Mouse (Mus musculus) hindbrain, postnatal 0 days (tissue): ENCODE data around the gene Hipk3. TPM values are rescaled to one million over a fixed set of nuclear protein-coding genes. Genes with fewer than 3 reads are reported as not detected.

Experiments
- ATAC-seq: fragments of 200-750 bp; cut with Nextera tagmentation; 2 replicates; pipeline ENCODE4 v1.8.0; 2017; ENCODE audit warnings: mild to moderate bottlenecking, moderate TSS enrichment, moderate library complexity
- DNase-seq: peaks from one replicate; pipeline ENCODE4 v3.0.0-alpha.2; 2015; ENCODE audit warnings: low spot score
- H3K27ac ChIP-seq: fragments of 300-500 bp; sonication (generic); 2 replicates; pipeline ENCODE4 v1.5.1; 2014; ENCODE audit warnings: mild to moderate bottlenecking
- H3K27me3 ChIP-seq: fragments of 300-500 bp; sonication (generic); 2 replicates; pipeline ENCODE4 v1.6.1; 2014; ENCODE audit warnings: low read length, mixed read lengths; ENCODE audit not compliant: insufficient read depth
- H3K36me3 ChIP-seq: fragments of 300-500 bp; sonication (generic); 2 replicates; pipeline ENCODE4 v1.6.1; 2014; ENCODE audit warnings: low read length, mixed read lengths; ENCODE audit not compliant: insufficient read depth
- H3K4me1 ChIP-seq: fragments of 300-500 bp; sonication (generic); 2 replicates; pipeline ENCODE4 v1.6.1; 2014; ENCODE audit warnings: antibody characterized with exemption, low read length, mixed read lengths; ENCODE audit not compliant: insufficient read depth
- H3K4me2 ChIP-seq: fragments of 300-500 bp; sonication (generic); 2 replicates; pipeline ENCODE4 v1.6.1; 2014; ENCODE audit warnings: low read depth, mild to moderate bottlenecking, low read length, moderate library complexity, mixed read lengths
- H3K4me3 ChIP-seq: fragments of 300-500 bp; sonication (generic); 2 replicates; pipeline ENCODE4 v1.5.1; 2014; ENCODE audit warnings: low read length
- H3K9ac ChIP-seq: fragments of 300-500 bp; sonication (generic); replicated peaks from 2 replicates; pipeline ENCODE4 v1.6.1; 2014; ENCODE audit warnings: mild to moderate bottlenecking, low read length, moderate library complexity, mixed read lengths
- H3K9me3 ChIP-seq: fragments of 300-500 bp; sonication (generic); 2 replicates; pipeline ENCODE4 v1.6.1; 2016; ENCODE audit warnings: low read length, mixed read lengths
- CTCF ChIP-seq: IDR thresholded peaks from 2 replicates; pipeline ENCODE4 v1.5.1; 2016; ENCODE audit warnings: antibody characterized with exemption, control low read depth, low read depth
- WGBS: fragments of 180-500 bp; shearing (Covaris S2); extraction: QIAGEN DNeasy Blood & Tissue Kit; methylation state at CpG from one replicate; pipeline ENCODE4 v1.1.7; 2014; 5-methylcytosine and 5-hydroxymethylcytosine counted together
- polyA plus RNA-seq: library from polyadenylated mRNA; unstranded; fragments of >200 nt; fragmentation: Nextera tagmentation; extraction: Ambion mirVana; gene quantifications from 2 replicates; pipeline ENCODE4 v1.2.1, GENCODE M21; 2015
- total RNA-seq: library from RNA; depleted of rRNA; stranded (reverse); fragments of >200 nt; gene quantifications from 2 replicates; pipeline ENCODE4 v1.2.3, GENCODE M21; 2014

Hipk3 gene
- total and polyA plus RNA-seq, 2 experiments from 2014 or later, result 5.6 to 58.0 TPM

DNA sequence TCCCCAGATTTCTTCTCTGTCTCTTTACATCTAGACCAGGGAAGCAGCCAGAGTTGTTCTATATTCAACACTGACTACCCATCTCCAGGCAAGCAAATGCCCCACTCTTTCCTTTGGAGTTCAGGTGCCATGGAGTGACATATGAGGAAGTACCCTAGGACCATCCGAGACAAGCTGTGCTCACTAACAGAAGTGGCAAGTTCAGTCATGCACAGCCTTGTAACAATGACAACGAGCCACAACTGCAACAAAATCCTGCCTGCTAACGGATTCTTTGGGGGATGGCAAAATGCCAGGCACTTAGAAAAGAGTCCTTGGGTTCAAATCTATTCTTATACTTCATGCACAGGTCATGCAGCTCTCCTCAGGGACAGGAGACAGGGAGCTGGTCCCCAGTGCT lies 8.1 kb upstream of the Hipk3 start:
- no peak for TF ChIP-seq CTCF
- no peaks in the 10 kb centered on the region for H3K9me3 ChIP-seq
- H3K4me3 ChIP-seq, result no peak overlapping the region
- H3K9ac ChIP-seq, result no peak overlapping the region
- WGBS, result 37% methylated on average over 3 of the region's 3 CpGs
- no peak for DNase-seq
- ATAC-seq, result no peak
- H3K27me3 ChIP-seq, result no peaks in the 10 kb centered on the region
- no peak overlapping the region for H3K4me2 ChIP-seq
- no peaks in the 10 kb centered on the region for H3K36me3 ChIP-seq
- H3K4me1 ChIP-seq, result no peaks in the 10 kb centered on the region
- H3K27ac ChIP-seq, result no peak overlapping the region

- no peak for TF ChIP-seq CTCF
- H3K9ac ChIP-seq, result no peak overlapping the region
- no peaks in the 10 kb centered on the region for H3K4me1 ChIP-seq
- no peaks in the 10 kb centered on the region for H3K27me3 ChIP-seq
- no peak overlapping the region for H3K27ac ChIP-seq
- WGBS, result 92% methylated on average over 2 of the region's 2 CpGs
- no peak for DNase-seq
- ATAC-seq, result no peak
- H3K36me3 ChIP-seq, result no peaks in the 10 kb centered on the region
- H3K4me3 ChIP-seq, result no peak overlapping the region
- no peaks in the 10 kb centered on the region for H3K9me3 ChIP-seq
- H3K4me2 ChIP-seq, result no peak overlapping the region
These were observed 6.8 kb upstream of the Hipk3 start for GRCm38 (mm10) chr2:104501091-104501490.

- WGBS, result 68% methylated on average over 4 of the region's 4 CpGs
- no peak for ATAC-seq
These were observed 3.5 kb upstream of the Hipk3 start for GRCm38 (mm10) chr2:104497771-104498170.

GRCm38 (mm10) chr2:104497231-104497630 lies 3.0 kb upstream of the Hipk3 start:
- Histone ChIP-seq H3K4me3 (no peak overlapping the region), H3K27ac (no peak overlapping the region), H3K9me3 (no peaks in the 10 kb centered on the region), H3K9ac (no peak overlapping the region), H3K4me1 (no peaks in the 10 kb centered on the region; the same call in 1 of the 2 replicates), H3K27me3 (no peaks in the 10 kb centered on the region), H3K36me3 (no peaks in the 10 kb centered on the region), H3K4me2 (no peak overlapping the region)
- TF ChIP-seq CTCF, result no peak
- WGBS, result 93% methylated on average over 2 of the region's 2 CpGs
- ATAC-seq, result no peak
- DNase-seq, result no peak

More at GRCm38 (mm10) chr2:104497771-104498170, 3.5 kb upstream of the Hipk3 start:
- Histone ChIP-seq H3K4me2 (no peak overlapping the region), H3K36me3 (no peaks in the 10 kb centered on the region), H3K27me3 (no peaks in the 10 kb centered on the region), H3K9ac (no peak overlapping the region), H3K9me3 (no peaks in the 10 kb centered on the region), H3K27ac (no peak overlapping the region), H3K4me3 (no peak overlapping the region), H3K4me1 (no peaks in the 10 kb centered on the region; the same call in 1 of the 2 replicates)
- TF ChIP-seq CTCF, result no peak
- no peak for DNase-seq

DNA sequence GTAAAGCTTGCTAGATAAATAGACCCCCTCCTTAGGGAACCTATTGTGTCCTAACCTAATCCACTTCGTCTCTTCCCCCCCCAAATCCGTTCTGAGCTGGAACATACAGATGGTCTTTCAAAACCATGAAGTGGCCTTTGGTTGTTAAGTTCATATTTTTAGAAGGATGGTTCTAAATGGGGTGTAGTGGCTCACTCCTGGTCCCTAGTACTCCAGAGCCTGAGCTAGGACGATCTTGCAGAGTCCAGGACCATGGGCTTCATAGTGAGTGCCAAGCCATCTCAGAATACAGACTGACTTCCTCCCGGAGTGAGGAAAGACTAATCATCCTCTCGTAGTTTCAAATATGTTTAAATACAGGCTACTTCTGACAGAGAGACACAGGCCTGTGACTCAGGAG lies 2.0 kb upstream of the Hipk3 start:
- WGBS, result 55% methylated on average over 5 of the region's 5 CpGs
- Histone ChIP-seq H3K27ac (no peak overlapping the region), H3K4me2 (no peak overlapping the region), H3K27me3 (no peaks in the 10 kb centered on the region), H3K9ac (no peak overlapping the region), H3K4me1 (no peaks in the 10 kb centered on the region; the same call in 1 of the 2 replicates), H3K4me3 (no peak overlapping the region), H3K9me3 (no peaks in the 10 kb centered on the region), H3K36me3 (no peaks in the 10 kb centered on the region)
- no peak for DNase-seq
- TF ChIP-seq CTCF, result no peak
- ATAC-seq, result no peak

- H3K27ac ChIP-seq, result peak overlapping the region; percentile 100
- peak; percentile 55 for DNase-seq
- WGBS, result 8% methylated on average over 9 of the region's 9 CpGs
These were observed 547 bp upstream of the Hipk3 start for GRCm38 (mm10) chr2:104494801-104495185.

GRCm38 (mm10) chr2:104493021-104493950 lies 960 bp downstream of the Hipk3 start:
- ATAC-seq (peak; percentile 82), DNase-seq (peak; percentile 88)
- H3K9me3 ChIP-seq, result no peaks in the 10 kb centered on the region
- peak overlapping the region; percentile 86 for H3K4me3 ChIP-seq
- TF ChIP-seq CTCF, result no peak
- peak overlapping the region; percentile 100 for H3K27ac ChIP-seq
- under 1% methylated on average over 95 of the region's 99 CpGs for WGBS
- H3K4me1 ChIP-seq, result no peaks in the 10 kb centered on the region; the same call in none of the 2 replicates
- H3K27me3 ChIP-seq, result no peaks in the 10 kb centered on the region
- H3K36me3 ChIP-seq, result no peaks in the 10 kb centered on the region
- peak overlapping the region; percentile 76 for H3K4me2 ChIP-seq
- peak overlapping the region; percentile 99 for H3K9ac ChIP-seq

More at GRCm38 (mm10) chr2:104494801-104495185, 547 bp upstream of the Hipk3 start:
- Histone ChIP-seq H3K9me3 (no peaks in the 10 kb centered on the region), H3K27me3 (no peaks in the 10 kb centered on the region), H3K36me3 (no peaks in the 10 kb centered on the region), H3K4me1 (no peaks in the 10 kb centered on the region; the same call in none of the 2 replicates), H3K4me2 (peak overlapping the region; percentile 76), H3K9ac (peak overlapping the region; percentile 99), H3K4me3 (peak overlapping the region; percentile 86)
- ATAC-seq, result no peak
- TF ChIP-seq CTCF, result no peak
